Mouse (Mus musculus): ENCODE results near the gene Rpl35a.
"Not testable (repeated sequence)": the region's sequence is repeated elsewhere in the genome, so short reads cannot be mapped to it uniquely, and the experiment has no call there.

Gene Rpl35a

GRCm38 (mm10) chr16:33056095-33056785 is at the start of gene Rpl35a, which contains the start of gene Iqcg:
Rpl35a (plus strand) TSS chr16:33056453.
Iqcg (minus strand) TSS chr16:33056218.
- DNase-seq (ENCODE audit: low spot score in 2 of 2), result peak; percentile 80 to 86

GRCm38 (mm10) chr16:33006888-33007287 is 49.4 kb upstream of the Rpl35a start:
- DNase-seq (ENCODE audit: low spot score in 2 of 2), result no peak

GRCm38 (mm10) chr16:33007436-33007835 is 48.8 kb upstream of the Rpl35a start:
- no peak for DNase-seq (ENCODE audit: low spot score in 2 of 2)

GRCm38 (mm10) chr16:33010166-33010565 is 46.1 kb upstream of the Rpl35a start:
- DNase-seq (ENCODE audit: low spot score in 2 of 2), result no peak

GRCm38 (mm10) chr16:33013801-33014200 is 42.5 kb upstream of the Rpl35a start:
- DNase-seq (ENCODE audit: low spot score in 2 of 2), result no peak

- DNase-seq (ENCODE audit: low spot score in 2 of 2), result no peak
These were observed 41.3 kb upstream of the Rpl35a start for GRCm38 (mm10) chr16:33014921-33015320.

GRCm38 (mm10) chr16:33015396-33015907 is 40.8 kb upstream of the Rpl35a start:
- DNase-seq (ENCODE audit: low spot score in 2 of 2), result no peak

GRCm38 (mm10) chr16:33015986-33016385 is 40.3 kb upstream of the Rpl35a start:
- DNase-seq (ENCODE audit: low spot score in 2 of 2), result no peak

- no peak for DNase-seq (ENCODE audit: low spot score in 2 of 2)
These were observed 38.4 kb upstream of the Rpl35a start for GRCm38 (mm10) chr16:33017677-33018349.

- no peak for DNase-seq (ENCODE audit: low spot score in 2 of 2)
These were observed 37.0 kb upstream of the Rpl35a start for GRCm38 (mm10) chr16:33019117-33019770.

GRCm38 (mm10) chr16:33021381-33021780 is 34.9 kb upstream of the Rpl35a start:
- no peak for DNase-seq (ENCODE audit: low spot score in 2 of 2)

GRCm38 (mm10) chr16:33023750-33024149 is 32.5 kb upstream of the Rpl35a start:
- peak; percentile 68 to 92 for DNase-seq (ENCODE audit: low spot score in 2 of 2)

GRCm38 (mm10) chr16:33024456-33025104 is 31.7 kb upstream of the Rpl35a start:
- no peak for DNase-seq (ENCODE audit: low spot score in 2 of 2)

GRCm38 (mm10) chr16:33026357-33026756 is 29.9 kb upstream of the Rpl35a start:
- peak; percentile 19 to 21 for DNase-seq (ENCODE audit: low spot score in 2 of 2)

GRCm38 (mm10) chr16:33036006-33036405 is 20.2 kb upstream of the Rpl35a start:
- no peak for DNase-seq (ENCODE audit: low spot score in 2 of 2)

GRCm38 (mm10) chr16:33042682-33043081 is 13.6 kb upstream of the Rpl35a start:
- DNase-seq (ENCODE audit: low spot score in 2 of 2), result no peak

- peak in 1 of 2 experiments; percentile 18 for DNase-seq (ENCODE audit: low spot score in 2 of 2)
These were observed 13.0 kb upstream of the Rpl35a start for GRCm38 (mm10) chr16:33043268-33043667.

- DNase-seq (ENCODE audit: low spot score in 2 of 2), result no peak
These were observed 8.2 kb upstream of the Rpl35a start for GRCm38 (mm10) chr16:33048004-33048403.

GRCm38 (mm10) chr16:33048686-33049085 is 7.6 kb upstream of the Rpl35a start:
- no peak for DNase-seq (ENCODE audit: low spot score in 2 of 2)

- DNase-seq (ENCODE audit: low spot score in 2 of 2), result no peak
These were observed 6.4 kb upstream of the Rpl35a start for GRCm38 (mm10) chr16:33049809-33050208.

GRCm38 (mm10) chr16:33053141-33053540 is 3.1 kb upstream of the Rpl35a start:
- DNase-seq (ENCODE audit: low spot score in 2 of 2), result no peak

GRCm38 (mm10) chr16:33054927-33055326 is 1.3 kb upstream of the Rpl35a start:
- not testable (repeated sequence) for DNase-seq (ENCODE audit: low spot score in 2 of 2)

Data from thymus, postnatal 10 days (tissue).